Mouse (Mus musculus): Measurements from ENCODE around the gene Tmem41b.
A peak's percentile ranks its signal among the peaks of the same experiment; 100 is the strongest.
"Not testable (repeated sequence)": the region's sequence is repeated elsewhere in the genome, so short reads cannot be mapped to it uniquely, and the experiment has no call there.

The Tmem41b gene

DNA sequence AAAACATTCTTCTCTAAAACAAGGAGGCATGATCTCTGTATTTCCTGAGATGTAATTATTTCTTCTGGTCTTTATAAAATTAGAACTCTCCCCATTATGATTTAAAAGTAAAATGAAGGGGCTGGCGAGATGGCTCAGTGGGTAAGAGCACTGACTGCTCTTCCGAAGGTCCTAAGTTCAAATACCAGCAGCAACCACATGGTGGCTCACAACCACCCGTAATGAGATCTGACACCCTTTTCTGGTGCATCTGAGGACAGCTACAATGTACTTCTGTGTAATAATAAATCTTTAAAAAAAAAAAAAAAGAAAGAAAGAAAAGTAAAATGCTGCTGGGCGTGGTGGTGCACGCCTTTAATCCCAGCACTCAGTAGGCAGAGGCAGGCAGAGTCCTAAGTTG, 9.6 kb downstream of the Tmem41b start:
- DNase-seq (ENCODE audit: extremely low spot score): not testable (repeated sequence)

DNA sequence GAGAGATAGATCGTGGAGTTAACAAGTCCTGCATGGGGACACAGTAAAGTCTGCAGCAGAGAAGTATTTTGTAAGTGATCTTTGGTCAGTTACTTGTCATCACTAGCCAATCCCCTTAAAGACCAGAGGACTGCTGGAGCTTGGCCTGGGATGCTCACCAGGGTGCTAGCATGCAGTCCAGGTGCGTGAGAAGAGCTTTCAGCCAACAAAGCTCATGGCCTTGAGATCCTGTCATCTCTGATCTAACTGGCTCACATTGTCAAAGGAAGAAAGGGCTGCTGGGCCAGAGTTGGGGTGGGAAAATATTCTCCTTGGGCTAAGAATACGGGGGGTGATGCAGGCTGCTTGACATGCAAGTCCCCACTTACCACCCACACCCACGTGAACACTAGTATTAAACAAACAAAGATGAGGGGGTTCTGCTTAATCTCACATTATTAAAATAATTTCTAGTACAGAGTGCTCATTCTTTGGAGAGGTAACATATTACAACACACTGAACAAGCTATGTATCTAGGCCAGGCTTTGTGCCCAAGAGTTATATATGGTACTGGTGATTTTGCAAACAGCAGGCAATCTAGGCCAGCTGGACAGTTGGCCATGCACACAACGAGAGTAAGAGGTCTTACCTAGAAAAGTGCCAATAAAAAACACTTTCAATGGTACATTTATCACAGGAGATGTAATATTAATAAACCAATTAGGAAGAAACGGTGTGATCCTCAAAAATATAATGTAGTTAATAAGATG, 10.6 kb downstream of the Tmem41b start:
- no peak for DNase-seq (ENCODE audit: extremely low spot score)

DNA sequence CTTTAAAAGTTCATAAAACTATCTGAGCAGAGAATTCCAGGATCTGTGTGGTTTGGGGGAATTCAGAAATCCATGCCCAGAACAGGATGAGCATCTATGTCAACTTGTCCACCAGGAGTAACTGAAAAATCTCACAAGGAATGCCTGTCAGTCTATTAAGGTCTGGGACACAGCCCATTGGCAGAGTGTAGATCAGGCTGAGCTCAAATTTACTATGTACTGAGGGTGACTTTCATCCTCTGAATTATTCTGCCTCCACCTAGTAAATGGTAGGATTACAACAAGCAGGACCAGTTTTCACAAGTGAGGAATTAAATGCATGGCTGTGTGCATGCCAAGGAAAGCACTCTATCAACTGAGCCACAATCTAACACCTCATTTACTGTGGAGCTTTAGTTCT, 17.2 kb downstream of the Tmem41b start:
- DNase-seq (ENCODE audit: extremely low spot score): no peak

DNA sequence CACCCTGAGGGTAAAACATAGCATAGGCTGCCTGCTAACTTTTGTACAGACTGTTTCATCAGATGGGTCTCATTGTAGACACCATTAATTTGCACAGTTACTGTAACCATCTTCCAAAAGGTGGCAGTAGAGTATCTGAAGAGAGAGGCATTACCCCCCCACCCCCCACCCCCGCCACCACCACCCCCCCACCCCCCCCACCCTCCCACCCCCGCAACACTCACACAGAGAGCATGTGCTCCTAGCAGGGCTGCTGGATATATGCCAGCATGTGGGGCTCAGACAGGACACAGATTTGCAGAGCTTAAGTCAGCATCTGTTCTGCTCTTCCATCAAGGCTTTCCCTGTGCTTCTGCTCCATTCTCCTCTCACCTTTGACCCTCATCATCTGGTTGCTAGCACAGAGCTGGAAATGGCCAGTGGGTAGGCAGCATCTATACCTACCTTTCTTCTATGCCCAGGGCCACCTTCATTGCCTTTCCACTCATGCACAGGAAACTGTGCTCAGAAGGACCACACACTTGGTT, 17.7 kb downstream of the Tmem41b start:
- DNase-seq (ENCODE audit: extremely low spot score): no peak

DNA sequence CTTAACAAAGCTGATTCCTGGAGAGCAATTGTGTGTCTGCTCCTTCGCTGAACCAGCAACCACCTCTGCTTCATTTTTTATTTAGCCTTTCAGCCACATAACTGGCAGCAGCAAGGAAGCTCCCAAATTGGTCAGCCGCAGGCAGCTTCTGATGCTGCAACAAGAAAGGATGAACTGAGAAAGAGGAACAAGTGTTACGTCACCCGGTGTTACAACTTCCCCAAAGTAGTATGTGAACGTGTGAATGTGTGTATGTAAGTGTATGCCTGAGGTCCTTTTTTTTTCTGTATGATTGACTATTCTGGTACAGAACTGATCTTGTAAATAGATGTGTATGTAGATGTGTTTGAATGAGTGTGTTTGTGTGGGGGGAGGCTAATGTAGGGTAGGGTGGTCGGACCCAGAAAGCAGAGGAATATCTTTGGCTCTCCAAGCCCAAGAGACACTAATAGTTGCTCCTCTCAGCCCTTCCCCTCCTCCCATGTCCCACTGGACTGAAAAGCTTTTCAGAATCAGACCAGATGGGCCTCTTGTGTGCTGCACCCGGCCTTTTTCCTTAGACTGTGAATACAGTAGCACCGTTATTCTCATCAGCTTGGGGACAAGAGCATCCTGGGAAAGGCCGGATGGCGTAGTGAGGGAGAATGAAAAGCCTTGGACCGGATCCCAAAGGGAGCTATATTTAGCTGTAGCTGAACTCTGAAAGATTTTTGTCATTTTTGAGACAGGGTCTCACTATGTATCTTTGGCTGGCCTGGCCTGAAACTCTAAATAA, 18.7 kb downstream of the Tmem41b start:
- no peak for DNase-seq (ENCODE audit: extremely low spot score)

DNA sequence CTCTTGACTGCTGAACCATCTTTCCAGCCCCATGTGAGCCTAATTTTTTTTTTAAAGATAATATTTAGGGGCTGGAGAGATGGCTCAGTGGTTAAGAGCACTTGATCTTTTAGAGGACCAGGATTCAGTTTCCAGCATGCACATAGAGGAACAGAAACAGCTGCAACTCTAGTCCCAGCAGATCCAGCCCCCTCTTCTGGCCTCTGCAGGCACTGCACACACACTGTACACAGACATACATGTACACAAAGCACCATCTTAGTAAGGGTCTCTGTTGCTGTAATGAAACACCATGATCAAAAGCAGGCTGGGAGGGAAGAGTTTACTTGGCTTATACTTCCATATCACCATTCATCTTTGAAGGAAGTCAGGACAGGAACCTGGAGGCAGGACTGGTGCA, 21.1 kb downstream of the Tmem41b start:
- DNase-seq (ENCODE audit: extremely low spot score): no peak

DNA sequence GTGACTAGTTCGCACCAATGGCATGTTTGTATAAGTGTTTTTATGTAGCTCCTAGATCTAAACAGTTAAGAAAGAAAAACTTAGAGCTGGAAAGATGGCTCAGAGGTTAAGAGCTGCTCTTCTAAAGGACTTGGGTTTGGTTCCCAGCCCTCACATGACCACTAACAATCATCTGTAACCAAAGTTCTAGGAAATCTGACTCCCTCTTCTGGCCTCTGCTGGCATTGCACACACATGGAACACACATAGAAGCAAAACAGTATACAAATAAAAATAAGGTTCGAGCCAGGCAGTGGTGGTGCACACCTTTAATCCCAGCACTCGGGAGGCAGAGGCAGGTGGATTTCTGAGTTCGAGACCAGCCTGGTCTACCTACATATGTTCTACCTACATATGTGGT, 23.0 kb downstream of the Tmem41b start:
- DNase-seq (ENCODE audit: extremely low spot score): no peak

DNA sequence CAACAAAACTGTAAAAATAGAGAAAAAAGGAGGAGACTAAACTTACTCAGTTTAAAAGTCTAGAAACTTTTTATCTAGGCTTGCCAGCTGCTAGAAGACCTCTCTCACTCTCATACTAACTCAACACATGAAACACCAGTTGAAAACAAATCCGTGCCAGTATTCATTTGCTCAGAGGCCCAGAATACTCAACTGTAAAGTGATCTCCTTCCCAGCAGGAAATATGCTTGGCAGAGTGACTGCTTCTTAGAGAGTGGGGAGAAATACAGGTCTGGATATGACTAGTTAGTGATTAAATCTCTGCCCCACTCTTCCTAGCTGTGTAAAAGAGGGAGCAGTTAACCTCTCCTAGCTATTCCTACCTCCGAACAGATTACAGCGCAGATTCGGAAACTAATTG, 24.1 kb downstream of the Tmem41b start:
- DNase-seq (ENCODE audit: extremely low spot score): no peak

DNA sequence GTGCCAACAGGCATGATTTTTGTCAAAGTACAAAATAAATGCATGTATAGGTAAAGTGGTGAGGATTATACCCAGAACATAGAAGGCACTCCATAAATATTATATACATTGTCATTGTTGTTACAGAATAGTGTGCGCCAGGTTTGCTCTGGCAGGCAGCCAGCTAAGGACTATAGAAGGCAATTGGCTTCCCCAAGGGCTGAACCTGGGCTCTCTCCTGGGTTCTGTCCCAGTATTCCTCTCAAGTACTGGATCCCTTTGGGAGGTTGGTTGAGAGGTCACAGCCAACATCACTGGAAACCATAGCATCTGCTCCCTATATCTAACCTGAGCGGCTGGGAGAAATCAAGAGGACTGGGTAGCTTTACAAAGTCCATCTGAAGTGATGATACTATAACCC, 25.2 kb downstream of the Tmem41b start:
- DNase-seq (ENCODE audit: extremely low spot score): no peak

DNA sequence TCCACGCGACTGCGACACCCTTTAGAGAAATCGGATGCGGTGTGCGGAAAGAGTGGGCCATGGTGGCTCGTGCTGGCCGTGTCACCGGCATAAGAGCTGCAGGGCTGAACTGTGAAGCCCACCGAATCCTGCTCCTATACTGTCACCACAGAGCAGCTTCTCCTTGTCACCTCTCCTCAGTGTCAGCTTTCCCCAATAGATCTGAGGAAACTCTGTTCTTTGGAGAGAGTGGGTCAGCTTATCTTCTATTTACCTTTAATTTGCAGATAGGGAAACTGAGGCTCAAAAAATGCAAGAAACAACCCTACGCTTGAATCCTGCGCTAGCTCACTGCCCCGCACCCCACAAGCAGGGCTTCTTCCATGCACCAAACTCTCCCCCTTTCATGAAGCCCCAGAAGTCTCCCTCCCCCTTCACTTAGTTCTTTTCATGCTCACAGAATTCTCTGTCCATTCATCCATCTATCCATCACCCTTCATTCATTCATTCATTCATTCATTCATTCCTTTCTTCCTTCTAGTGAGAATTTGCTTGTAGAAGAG, 26.0 kb downstream of the Tmem41b start:
- DNase-seq (ENCODE audit: extremely low spot score): no peak

DNA sequence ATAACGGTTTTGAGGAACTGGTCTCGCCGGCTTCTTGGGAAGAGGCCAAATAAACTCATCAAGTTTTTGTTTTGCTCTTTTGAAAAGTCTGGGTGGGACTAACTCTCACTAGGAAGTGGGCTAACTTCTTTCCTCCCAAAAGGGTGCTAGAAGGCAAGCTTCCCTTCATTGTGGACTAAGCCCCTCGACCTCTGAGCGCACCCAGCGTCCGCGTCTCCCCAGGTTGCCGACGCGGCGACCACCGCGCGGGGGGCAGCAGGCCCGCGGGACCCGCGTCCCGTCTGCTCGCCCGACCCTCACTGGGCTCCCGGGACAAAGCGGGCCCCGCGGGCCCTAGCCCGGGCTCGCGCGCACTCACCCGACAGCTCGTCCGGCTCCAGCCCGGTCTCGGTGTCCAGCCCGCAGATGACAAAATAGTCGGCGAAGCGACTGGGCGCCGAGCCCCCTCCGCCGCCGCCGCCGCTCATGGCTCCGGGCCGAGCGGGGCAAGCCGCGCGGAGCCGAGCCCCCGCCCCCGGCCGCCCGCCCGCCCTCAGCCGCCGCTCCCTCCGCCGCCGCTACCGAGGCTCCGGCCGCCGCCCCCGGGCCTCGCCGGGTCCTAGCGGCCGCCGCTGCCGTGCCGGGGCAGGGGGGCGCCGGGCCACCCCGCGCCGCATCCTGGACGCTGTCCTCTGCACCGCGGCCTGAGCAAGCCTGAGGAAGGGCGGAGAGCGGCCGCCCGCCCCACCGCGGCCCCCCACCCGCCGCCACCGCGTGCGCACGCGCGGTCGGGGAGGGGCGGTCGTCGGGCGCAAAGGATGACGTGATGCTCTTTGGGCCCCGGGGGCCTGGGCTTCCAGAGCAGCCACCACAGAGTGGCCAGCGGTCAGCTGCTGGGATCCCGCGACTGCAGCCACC, 26.8 kb downstream of the Tmem41b start, which contains the start of gene Dennd5a:
Dennd5a (minus strand) TSS at position 755 of the 897 bp plus-strand sequence.
- DNase-seq (ENCODE audit: extremely low spot score): peak; percentile 87

DNA sequence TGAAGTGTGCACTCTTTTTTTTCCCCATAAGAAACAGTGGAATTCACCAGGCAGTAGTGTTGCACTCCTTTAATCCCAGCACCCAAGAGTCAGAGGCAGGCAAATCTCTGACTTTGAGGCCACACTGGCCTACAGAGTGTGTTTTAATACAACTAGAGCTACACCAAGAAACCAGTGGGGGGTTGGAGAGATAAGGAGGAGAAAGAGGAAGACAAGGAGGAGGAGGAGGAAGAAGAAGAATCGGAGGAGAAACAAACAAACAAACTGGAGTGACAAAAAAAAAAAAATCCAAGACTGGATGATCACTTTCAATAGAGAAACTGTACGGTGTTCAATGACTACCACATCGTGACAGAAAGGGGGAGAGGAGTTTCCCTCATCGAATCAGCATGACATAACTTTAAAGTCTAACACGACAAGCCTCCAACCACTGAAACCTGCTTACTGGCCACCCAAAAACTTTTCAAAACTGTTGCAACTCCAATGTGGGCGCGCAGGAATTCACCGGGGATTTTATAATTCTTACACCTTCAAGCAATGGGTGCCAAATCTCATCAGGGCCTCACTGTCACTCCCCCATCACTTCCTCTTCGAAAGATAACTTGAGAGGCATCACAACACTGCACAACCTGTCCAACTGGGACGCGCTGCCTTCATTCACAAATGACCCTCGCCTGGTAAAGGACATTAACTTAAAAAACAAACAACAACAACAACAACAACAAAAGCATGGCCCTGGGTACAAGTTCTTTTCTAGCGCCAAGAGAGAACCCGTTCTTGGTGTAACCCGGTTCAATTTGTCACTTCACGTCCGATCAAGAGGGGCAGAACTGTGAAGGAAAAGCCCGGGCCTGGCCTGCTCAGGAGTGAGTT, 27.6 kb downstream of the Tmem41b start:
- DNase-seq (ENCODE audit: extremely low spot score): no peak

DNA sequence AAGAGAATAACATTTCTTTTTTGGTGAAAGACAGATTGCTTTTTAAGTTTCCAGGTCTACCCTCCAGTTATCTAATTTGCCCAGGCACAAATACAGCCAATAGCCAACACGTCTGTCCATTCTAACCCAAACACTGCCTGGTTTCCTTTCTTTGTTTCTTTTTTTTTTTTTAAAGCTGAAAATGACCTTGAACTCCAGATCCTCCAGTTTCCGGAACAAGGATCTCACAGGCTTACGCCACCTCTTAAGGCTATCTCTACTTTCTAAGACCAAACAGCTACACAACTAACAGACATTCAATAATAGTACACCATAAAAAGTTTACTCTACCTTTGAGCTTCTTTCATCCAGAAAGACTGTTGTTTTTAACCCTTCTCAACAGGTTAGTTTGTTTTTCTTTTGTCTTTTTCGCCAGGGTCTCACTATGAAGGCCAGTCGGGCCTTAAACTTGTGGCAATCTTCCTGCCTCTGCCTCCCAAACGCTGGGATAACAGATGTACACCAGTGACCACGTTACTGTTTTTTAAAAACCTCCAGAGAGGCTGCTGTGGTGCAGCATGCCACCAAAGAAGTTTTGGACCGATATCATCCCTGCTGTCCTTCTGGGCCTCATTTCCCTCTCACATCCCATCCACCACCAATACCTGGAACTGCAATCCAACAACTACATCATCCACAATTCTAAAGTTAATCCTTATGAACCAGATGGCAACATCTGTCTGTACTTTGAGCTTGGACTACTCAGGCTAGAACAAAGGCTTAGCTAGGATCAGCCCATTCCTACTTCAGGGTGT, 28.5 kb downstream of the Tmem41b start:
- no peak for DNase-seq (ENCODE audit: extremely low spot score)

DNA sequence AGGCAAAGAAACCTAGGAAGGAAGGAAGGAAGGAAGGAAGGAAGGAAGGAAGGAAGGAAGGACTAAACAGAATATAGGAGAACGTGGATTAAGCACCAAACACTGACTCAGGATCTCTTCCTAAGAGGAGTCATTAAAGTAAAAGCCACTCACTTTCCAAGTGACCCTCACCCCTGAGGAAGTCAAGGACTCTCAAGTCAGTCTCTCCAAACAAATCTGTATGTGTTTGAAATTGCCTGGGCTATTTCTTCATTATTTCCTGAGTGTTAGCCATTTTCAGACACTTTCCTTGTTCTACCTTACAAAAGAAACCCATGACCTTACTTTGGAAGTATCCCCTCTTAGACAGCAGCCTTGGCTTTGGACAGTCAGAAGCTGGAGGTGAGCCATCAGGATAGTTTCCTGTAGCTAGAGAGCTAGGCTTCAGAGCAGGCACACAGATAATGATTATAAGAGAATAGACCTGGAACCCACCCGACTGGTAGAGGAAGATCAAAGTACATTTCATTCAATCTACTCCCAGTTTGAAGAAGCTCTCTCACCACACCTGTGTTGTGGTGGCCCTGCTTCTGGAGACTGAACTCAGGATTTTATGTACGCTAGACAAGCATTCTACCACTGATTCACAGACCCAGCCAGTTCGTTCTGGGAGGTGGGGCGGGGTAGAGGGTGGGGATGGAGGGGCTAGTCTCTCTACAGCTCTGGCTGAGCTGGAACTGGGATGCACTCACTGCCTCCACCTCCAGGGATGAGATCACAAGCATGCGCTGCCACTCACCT, 31.9 kb downstream of the Tmem41b start:
- DNase-seq (ENCODE audit: extremely low spot score): no peak

DNA sequence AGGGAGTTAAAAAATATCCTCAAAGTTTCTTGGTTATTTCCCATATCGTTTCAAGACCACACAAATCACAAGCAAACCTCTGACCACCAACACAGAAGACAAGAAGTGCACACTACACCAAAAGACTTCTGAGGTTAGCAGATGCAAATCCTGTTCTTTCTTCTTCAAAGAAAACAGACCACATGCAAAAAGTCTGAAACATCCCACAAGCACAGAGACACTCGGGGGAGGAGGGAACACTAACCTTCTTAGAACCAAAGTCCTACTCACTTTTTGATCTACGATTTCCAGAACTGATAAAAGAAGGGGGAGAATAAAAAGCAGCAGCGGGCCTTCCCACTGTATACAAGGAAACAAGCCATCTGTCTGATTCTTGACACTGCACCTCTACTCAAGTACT, 35.4 kb downstream of the Tmem41b start:
- DNase-seq (ENCODE audit: extremely low spot score): no peak

DNA sequence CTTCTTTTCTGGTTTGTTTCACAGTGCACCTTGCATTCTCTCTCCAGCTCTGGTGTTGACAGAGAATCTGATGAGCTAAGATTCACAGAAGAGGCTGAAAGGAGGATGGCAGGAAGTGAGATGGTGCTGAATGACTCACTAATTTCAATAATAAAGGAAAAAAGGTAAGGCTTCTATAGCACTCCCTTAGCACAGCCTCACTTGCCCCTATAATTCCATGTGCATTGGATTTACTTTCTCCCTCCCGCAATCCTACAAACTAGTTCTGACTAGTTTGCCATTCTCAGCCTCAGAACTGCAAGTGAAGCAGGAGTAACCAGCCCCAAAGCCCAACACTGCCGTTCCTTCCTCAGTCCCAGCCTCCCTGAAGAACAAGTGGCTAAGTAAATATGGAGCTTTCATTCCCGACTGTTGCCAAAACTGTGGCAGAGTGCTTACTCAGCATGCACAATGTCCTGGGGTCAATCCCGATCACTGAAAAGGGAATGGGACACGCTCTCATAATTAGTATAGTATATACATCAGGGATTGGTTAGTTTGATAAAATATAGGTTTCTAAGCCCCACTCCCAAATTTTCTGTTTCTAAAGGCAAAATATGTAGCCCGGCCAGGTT, 42.2 kb downstream of the Tmem41b start:
- DNase-seq (ENCODE audit: extremely low spot score): no peak

DNA sequence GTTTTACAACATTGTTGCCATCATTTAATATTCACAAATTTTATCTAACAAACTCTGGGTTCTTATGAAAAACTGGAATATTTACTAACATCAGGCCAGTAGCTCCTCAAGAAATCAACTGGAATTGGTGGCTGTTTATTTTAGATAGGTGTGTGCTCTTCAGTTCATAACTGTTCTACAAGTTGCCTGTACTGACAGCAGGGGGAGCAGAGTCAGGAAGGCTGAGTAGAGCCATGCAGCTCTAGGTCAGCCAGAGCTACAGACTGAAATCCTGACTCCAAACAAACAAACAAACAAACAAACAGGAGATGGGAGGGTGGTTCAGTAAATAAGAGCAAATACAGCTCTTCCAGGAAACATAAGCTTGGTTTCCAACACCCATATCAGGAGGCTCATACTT, 57.1 kb downstream of the Tmem41b start:
- no peak for DNase-seq (ENCODE audit: extremely low spot score)

DNA sequence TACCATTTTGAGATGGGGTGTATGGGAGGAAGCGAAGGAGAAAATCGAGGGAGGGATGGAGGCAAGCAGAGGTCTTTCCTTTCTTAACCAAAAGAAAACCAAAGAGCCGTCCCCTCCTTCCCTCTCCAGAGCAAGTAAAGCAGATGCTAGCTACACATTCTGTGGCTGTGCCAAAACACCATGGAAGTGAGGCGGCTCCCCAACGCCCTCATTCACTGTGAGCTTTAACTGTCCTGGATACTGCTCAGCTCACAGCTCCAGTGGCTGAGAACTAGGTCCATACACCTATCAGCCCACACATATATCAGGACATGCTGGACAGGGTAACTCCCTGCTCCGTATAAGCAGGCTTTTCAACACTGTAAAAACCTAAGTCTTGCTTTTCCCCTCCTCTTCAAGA, 58.4 kb downstream of the Tmem41b start:
- DNase-seq (ENCODE audit: extremely low spot score): no peak

DNA sequence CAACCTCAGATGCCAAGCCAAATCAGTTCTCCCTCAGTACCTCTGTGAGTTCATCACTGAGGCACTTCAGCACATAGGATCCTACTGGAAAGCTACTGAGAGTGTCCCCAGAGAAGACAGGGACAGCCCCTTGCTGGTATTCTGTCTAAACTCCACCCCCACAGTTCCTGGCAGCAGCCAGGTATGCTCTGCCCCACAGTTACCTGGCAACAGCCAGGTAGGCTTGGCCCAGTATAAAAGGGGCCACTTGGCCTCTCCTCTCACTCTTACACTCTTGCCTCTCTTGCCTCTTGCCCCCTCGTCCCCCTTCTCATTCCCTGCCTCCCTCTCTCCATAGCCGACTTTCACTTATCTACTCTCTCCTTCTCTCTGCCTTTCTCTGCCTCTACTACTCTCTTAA, 61.8 kb downstream of the Tmem41b start:
- no peak for DNase-seq (ENCODE audit: extremely low spot score)
